Mouse (Mus musculus) C2C12 (cell line): ENCODE data around the gene Lcmt1.

ENCODE experiments used
- CTCF ChIP-seq: IDR thresholded peaks from one replicate; pipeline ENCODE4 v1.5.1; 2011; ENCODE audit not compliant: control insufficient read depth, insufficient read depth, insufficient read length
- MAX ChIP-seq: IDR thresholded peaks from one replicate; pipeline ENCODE4 v1.6.1; 2011; ENCODE audit warnings: mild to moderate bottlenecking, control low read depth
- USF1 ChIP-seq: IDR thresholded peaks from one replicate; pipeline ENCODE4 v1.6.1; 2011; ENCODE audit warnings: low read depth, mild to moderate bottlenecking, control low read depth, moderate library complexity

DNA sequence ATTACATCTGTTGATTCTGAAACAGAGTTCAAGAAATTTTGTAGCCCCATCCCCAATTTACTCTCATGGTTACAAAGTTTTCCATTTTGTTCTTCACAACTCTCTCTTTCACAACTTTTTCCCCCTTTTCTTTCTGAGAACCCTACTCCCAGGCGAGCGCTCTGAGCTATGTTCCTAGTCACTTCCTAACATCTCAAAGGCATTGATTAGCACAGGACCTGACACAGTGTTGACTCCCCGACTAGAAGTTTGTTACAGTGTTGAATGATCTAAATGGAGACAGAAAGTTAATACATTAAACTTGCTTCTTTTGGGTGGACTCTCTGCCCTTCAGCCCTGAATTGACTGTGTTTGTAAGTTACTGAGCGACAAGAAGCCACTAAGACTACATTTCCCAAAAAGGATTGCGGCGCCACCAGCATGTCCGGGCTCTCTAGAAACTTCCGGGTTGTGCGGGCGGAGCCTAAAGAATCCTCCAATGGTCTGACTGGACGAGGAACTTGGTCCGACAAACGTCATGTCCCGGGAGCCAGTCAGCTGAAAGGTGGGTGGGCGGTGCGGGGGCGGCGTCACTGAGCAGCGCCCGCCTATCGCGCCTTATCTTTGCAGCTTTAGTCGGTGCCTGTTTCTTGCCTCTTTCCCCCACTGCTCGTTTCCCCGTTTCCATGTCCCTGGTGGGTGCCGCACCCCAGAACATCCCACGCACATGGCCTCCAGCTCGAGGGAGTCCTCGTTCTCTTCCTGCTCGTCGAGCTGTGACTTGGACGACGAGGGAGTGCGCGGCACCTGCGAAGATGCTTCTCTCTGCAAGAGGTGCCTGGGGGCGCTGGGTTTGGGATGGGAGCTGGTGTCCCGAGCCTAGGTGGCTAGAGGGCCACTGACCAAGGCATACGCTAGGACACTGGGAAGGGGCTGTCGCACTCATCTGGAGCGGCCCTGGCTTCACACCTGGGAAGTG is 8.1 kb downstream of the Lcmt1 start:
- TF ChIP-seq CTCF, result no peak
- no peak for TF ChIP-seq USF1
- no peak for TF ChIP-seq MAX
